Mouse (Mus musculus) gastrocnemius, postnatal 25 days (tissue): ENCODE measurements around the gene Ago4. TPM values are rescaled to one million over a fixed set of nuclear protein-coding genes. Genes with fewer than 3 reads are reported as not detected.

Experiments
- DNase-seq: peaks from one replicate; pipeline ENCODE4 v3.0.0; 2022
- microRNA-seq, 2 experiments: library from miRNA; unstranded; fragments of <30 nt; microRNA quantifications; one replicate each; pipeline ENCODE4 v1.2.0; 2021; ENCODE audit warnings: borderline replicate concordance in 2 of 2
- total RNA-seq, 2 experiments: library from RNA; stranded (reverse); gene quantifications; 1 replicate in 1 of 2; 2 replicates in 1 of 2; pipeline ENCODE4 v1.2.3; 2021

Ago4 gene
- total RNA-seq, 2 experiments from 2014 or later, result 4.4 to 5.1 TPM

GRCm38 (mm10) chr4:126468925-126469324 lies 64.3 kb downstream of the Ago4 start:
- no peak for DNase-seq

DNA sequence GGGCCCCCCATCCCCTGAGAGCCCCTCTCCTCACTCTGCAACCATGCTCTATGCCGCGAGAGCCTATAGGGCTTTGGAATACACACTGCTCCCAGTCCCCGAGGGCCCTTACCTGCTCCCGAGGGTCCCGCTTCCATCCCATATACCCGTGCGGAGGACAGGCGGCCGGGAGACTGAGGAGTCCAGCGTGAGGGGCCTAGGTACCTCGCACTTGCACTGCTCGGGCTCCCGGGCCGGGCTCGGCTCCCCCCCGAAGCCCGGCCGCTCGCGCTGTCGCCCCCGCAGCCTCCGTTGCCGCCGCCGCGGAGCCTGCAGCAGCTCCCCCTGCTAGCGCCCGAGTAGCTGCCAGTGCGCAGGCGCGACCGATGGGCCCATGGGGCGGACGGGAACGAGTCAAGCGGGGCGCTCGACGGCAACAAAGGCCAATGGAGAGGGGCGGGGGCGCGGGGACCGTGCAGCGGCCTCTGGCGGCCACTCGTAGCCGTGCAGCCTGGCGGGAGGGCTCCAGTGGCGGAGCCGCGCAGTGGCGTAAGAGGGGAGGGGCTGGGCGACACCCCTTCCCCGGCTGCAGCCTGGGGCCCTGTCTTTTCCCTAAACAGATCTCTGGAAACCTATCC lies 64.9 kb downstream of the Ago4 start, which contains the start of gene Ago1:
TSS of gene Ago1 (minus strand) at position 299 of the 617 bp plus-strand sequence.
- DNase-seq, result peak; percentile 95

DNA sequence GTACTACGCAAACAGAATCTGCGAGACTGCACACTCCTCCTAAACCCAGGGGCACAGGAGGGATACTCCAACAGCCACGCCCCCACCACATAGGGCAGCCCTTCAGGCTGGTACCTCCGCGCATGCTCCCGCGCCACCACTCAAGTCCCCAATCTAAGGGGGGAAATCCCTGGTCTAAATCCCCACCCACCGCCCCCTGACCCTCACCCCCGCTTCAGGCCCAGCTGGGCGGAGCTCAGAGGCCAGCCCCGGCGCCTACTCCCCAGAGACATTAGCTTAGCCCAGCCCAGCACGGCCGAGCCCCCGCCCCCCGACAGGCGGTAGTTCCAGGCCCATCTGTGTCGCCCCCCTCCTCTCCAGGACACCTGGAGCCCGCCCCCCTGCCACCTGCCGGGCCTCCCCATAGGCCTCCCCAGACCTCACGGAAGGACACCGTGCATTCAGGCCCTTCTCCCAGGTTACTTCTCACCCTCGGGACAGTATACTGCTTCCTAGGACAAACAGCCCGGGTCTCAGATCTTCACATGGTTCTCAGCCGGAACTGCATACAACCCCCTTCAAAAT lies 65.5 kb downstream of the Ago4 start:
- peak; percentile 34 for DNase-seq

DNA sequence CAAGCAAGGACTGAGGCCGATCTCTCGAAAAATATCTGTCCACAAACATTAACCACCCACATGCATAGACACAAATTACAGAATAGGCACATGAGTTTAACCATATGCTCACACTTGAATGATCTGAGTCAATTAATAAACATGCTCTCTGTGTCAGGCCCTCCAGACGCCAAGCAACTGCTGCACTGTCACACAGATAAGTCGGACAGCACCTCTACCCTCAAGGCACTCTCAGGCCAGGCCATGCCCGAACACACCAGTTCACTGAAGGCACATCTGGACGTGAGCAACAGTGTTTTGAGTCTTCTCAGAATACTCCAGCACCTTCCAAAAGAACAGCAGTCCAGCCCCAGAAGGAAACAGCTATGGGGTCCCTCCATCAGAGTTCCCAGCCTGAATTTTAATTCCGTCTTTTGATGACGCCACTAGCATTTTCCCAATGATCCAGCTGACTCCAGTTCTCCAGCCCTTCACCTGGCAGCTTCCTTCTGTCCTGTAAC lies 67.0 kb downstream of the Ago4 start:
- DNase-seq, result no peak

DNA sequence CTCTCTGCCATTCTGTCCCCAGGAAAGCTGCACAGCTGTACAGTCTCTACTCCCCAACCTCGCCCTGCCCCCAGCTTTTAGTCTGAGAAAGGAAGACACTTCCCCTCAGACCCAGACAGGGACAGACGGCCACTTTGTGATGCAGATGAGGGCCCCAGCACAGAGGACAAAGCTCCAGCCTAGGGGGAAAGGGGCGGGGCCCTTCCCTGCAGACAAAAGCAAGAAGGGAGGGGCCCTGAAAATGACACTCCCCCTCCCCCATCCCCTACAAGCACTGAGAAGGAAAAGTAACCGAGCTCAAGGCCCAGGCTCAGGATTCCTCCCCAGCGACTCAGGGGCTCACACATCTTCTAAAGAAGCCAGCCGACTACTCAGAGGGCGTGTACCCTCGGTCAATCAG lies 67.4 kb downstream of the Ago4 start:
- peak; percentile 9 for DNase-seq

DNA sequence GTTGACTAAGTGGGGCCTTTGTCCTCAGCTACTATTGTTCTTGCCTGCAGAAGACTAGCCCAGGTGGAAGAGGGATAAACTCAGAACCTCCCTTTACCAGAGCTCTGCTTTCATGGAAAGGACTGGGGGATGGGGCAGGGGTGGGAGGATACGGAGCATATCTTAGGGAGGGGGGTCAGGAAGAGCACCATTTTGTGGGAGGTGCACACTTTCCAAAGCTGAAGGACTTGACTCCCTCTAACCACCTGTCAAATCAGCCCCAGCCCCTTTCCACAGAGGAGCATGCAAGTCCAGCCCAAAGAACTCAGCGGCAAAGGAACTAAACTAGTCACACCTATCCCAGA lies 68.4 kb downstream of the Ago4 start:
- DNase-seq, result no peak

DNA sequence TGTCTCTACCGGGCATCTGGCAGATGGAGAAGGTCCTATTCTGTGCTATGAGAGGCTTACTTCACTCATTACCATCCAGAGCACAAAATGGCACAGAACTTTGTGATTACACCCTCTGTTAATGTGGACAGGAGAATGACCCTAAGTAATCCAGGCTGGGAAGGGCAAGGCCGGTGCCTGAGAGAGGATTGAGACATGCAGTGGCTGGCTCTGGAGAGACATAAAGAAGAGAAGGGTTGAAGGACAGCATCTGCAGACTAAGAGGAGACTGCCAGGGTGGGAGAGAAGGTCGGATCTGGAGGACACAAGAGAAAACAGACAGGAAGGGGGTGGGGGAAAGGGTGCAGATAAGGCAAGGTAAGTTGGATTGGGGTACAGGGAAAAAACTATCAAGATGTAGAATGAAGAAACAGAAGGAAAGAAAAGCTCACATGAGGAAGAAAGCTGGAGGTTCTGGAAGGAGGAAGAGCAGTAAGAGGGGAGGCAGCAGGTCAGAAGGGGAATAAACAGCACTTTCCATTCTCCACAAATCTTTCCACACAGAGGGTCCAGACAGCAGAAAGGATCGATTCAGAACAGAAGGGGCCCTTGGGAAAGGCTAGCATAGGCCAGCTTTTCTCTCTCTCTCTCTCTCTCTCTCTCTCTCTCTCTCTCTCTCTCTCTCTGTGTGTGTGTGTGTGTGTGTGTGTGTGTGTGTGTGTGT lies 68.9 kb downstream of the Ago4 start:
- no peak for DNase-seq

GRCm38 (mm10) chr4:126455441-126455840 lies 77.8 kb downstream of the Ago4 start:
- DNase-seq, result no peak

GRCm38 (mm10) chr4:126454547-126455254 lies 78.6 kb downstream of the Ago4 start:
- DNase-seq, result no peak

DNA sequence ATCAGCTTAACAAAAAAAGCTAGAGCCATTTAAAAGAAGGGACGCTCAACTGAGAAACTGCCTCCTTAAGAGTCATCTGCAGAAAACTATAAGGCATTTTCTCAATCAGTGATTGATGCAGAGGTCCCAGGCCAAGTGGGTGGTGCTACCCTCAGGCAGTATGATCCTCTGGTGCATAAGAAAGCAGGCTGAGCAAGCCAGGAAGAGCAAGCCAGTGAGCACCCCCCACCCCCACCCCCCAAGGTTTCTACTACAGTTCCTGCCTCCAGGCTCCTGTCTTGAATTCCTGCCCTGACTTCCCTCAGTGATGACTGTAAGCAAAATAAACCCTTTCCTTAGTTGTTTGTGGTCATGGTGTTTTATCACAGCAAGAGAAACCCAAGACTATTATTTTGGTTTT lies 83.0 kb downstream of the Ago4 start:
- no peak for DNase-seq

DNA sequence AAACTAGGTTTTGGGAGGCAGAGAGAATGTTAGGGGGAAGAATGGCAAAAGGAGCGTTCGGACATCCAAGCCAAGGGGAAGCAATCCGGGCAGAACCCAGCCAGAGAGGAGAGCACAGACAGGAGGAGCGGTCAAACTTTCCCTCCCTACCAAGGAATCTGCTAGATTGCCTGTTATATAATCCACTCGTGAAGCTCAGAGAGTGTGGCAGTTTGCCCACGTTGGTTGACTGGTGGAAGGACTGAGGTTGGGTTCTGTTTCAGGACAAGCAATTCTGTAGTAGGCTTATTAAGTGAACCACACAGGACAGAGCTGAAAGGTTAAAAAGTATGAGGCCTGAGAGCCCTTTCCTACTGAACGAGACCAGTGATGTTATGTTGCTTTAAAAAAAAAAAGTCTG lies 86.1 kb downstream of the Ago4 start:
- no peak for DNase-seq

DNA sequence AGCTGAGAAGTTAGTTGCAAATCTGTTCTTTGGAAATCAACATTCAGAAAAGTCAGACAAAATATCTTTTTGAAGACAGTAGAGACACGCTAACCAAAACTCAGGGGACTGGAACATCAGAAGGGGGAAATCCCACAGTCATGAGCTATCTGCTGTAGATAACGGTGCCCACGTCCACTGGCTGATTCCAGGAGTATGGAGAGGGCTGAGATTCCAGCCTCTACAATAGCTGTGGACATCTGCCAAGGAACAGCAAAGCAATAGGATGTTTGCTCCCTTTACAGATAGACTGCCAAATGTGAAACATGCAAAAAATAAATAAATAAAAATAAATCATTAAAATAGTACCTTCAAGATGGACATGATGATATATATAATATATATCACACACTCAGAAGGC lies 88.7 kb downstream of the Ago4 start:
- no peak for DNase-seq

Small RNA genes within 50 kb of the gene (microRNA-seq; reads per million reads assigned to microRNA genes)
- gene Mir7119, result 0 reads per million in 2 experiments

Other genes with a start within 250 kb of the Ago4 start
- gene Col8a2, start 246.7 kb downstream of the Ago4 start, total RNA-seq, result 1 to 10 TPM in 1 of 2 experiments, under 1 TPM in 1; 0.96 to 3.9 TPM
- gene Adprhl2, start 211.8 kb downstream of the Ago4 start, total RNA-seq, result 1 to 10 TPM; 7.4 to 8.4 TPM
- gene Tekt2, start 207.8 kb downstream of the Ago4 start, total RNA-seq, result under 1 TPM; 0.31 to 0.88 TPM
- 10 to 100 TPM; 10.5 TPM for gene Ago3, start 103.9 kb downstream of the Ago4 start, total RNA-seq
- 1 to 10 TPM; 5.6 to 6.8 TPM for gene Ago1, start 64.9 kb downstream of the Ago4 start, total RNA-seq
- 1 to 10 TPM in 1 of 2 experiments, under 1 TPM in 1; 0.61 to 1.1 TPM for gene Clspn, start 23.5 kb upstream of the Ago4 start, total RNA-seq
- 10 to 100 TPM; 14.3 to 17.8 TPM for gene 5730409E04Rik, start 76.3 kb upstream of the Ago4 start, total RNA-seq
- 10 to 100 TPM; 79.9 to 90.5 TPM for gene Psmb2, start 144.2 kb upstream of the Ago4 start, total RNA-seq
- not detected for gene Tfap2e, start 202.8 kb upstream of the Ago4 start, total RNA-seq
- 1 to 10 TPM; 7.0 to 8.9 TPM for gene Ncdn, start 220.0 kb upstream of the Ago4 start, total RNA-seq
- 10 to 100 TPM; 27.4 to 29.5 TPM for gene AU040320, start 220.1 kb upstream of the Ago4 start, total RNA-seq